Mouse (Mus musculus): Measurements from ENCODE around the gene Kmt2c.

- no peak for TF ChIP-seq CTCF (IDR thresholded peaks at IDR 0.05; ENCODE audit: extremely low read depth, insufficient read depth, low read length)
- TF ChIP-seq POLR2A (IDR thresholded peaks at IDR 0.05; ENCODE audit: extremely low read depth, insufficient read depth, low read length): no peak
Observed at GRCm38 (mm10) chr5:25540921-25541320, 42.3 kb upstream of the Kmt2c start.

Data from cortical plate, adult 2 months (tissue).